Mouse (Mus musculus): Measurements from ENCODE around the gene Nr2c2. TPM values are rescaled to one million over a fixed set of nuclear protein-coding genes. Genes with fewer than 3 reads are reported as not detected.
"Not testable (repeated sequence)": the region's sequence is repeated elsewhere in the genome, so short reads cannot be mapped to it uniquely, and the experiment has no call there.

Gene Nr2c2
- total RNA-seq (2021): 10 to 100 TPM; 80.3 to 84.9 TPM
- long read RNA-seq, experiment 1, full-length matches to known transcripts: 6 of 25 reads
- long read RNA-seq, experiment 1, partial matches to known transcripts: 0 of 25 reads
- long read RNA-seq, experiment 1, other reads (novel, unspliced or antisense): 19 of 25 reads
- long read RNA-seq, experiment 2, full-length matches to known transcripts: 5 of 20 reads
- long read RNA-seq, experiment 2, partial matches to known transcripts: 1 of 20 reads
- long read RNA-seq, experiment 2, other reads (novel, unspliced or antisense): 14 of 20 reads

- peak; percentile 85 to 89 for DNase-seq (ENCODE audit: low spot score in 2 of 2)
Observed at GRCm38 (mm10) chr6:92091130-92091591, at the start of gene Nr2c2. TSS of gene Nr2c2 (plus strand) at chr6:92091390.

GRCm38 (mm10) chr6:92042055-92042454 lies 49.1 kb upstream of the Nr2c2 start:
- no peak for DNase-seq (ENCODE audit: low spot score in 2 of 2)

GRCm38 (mm10) chr6:92042850-92043249 lies 48.3 kb upstream of the Nr2c2 start:
- DNase-seq (ENCODE audit: low spot score in 2 of 2): no peak

GRCm38 (mm10) chr6:92057768-92058167 lies 33.4 kb upstream of the Nr2c2 start:
- no peak for DNase-seq (ENCODE audit: low spot score in 2 of 2)

- no peak for DNase-seq (ENCODE audit: low spot score in 2 of 2)
Observed at GRCm38 (mm10) chr6:92061725-92062124, 29.5 kb upstream of the Nr2c2 start.

- DNase-seq (ENCODE audit: low spot score in 2 of 2): no peak
Observed at GRCm38 (mm10) chr6:92063452-92063851, 27.7 kb upstream of the Nr2c2 start.

- peak in 1 of 2 experiments; percentile 22 for DNase-seq (ENCODE audit: low spot score in 2 of 2)
Observed at GRCm38 (mm10) chr6:92064101-92064500, 27.1 kb upstream of the Nr2c2 start.

- DNase-seq (ENCODE audit: low spot score in 2 of 2): peak in 1 of 2 experiments; percentile 51
Observed at GRCm38 (mm10) chr6:92065721-92066496, 25.3 kb upstream of the Nr2c2 start.

GRCm38 (mm10) chr6:92067146-92067790 lies 23.9 kb upstream of the Nr2c2 start:
- peak; percentile 75 to 77 for DNase-seq (ENCODE audit: low spot score in 2 of 2)

- no peak for DNase-seq (ENCODE audit: low spot score in 2 of 2)
Observed at GRCm38 (mm10) chr6:92071121-92071839, 19.9 kb upstream of the Nr2c2 start.

GRCm38 (mm10) chr6:92080730-92081129 lies 10.5 kb upstream of the Nr2c2 start:
- DNase-seq (ENCODE audit: low spot score in 2 of 2): no peak

- no peak for DNase-seq (ENCODE audit: low spot score in 2 of 2)
Observed at GRCm38 (mm10) chr6:92082756-92083155, 8.4 kb upstream of the Nr2c2 start.

GRCm38 (mm10) chr6:92084932-92085331 lies 6.3 kb upstream of the Nr2c2 start:
- peak in 1 of 2 experiments; percentile 10 for DNase-seq (ENCODE audit: low spot score in 2 of 2)

GRCm38 (mm10) chr6:92089141-92089540 lies 2.0 kb upstream of the Nr2c2 start:
- not testable (repeated sequence) for DNase-seq (ENCODE audit: low spot score in 2 of 2)

- no peak for DNase-seq (ENCODE audit: low spot score in 2 of 2)
Observed at GRCm38 (mm10) chr6:92089982-92090381, 1.2 kb upstream of the Nr2c2 start.

GRCm38 (mm10) chr6:92090497-92090896 lies 693 bp upstream of the Nr2c2 start:
- DNase-seq (ENCODE audit: low spot score in 2 of 2): no peak

- DNase-seq (ENCODE audit: low spot score in 2 of 2): peak; percentile 99 to 100
Observed at GRCm38 (mm10) chr6:92091767-92092489, 738 bp downstream of the Nr2c2 start.

- no peak for DNase-seq (ENCODE audit: low spot score in 2 of 2)
Observed at GRCm38 (mm10) chr6:92092737-92093136, 1.5 kb downstream of the Nr2c2 start.

GRCm38 (mm10) chr6:92093869-92094268 lies 2.7 kb downstream of the Nr2c2 start:
- no peak for DNase-seq (ENCODE audit: low spot score in 2 of 2)

GRCm38 (mm10) chr6:92100679-92101360 lies 9.6 kb downstream of the Nr2c2 start:
- no peak for DNase-seq (ENCODE audit: low spot score in 2 of 2)
